Comparison of ENCODE assay signal across 8 mouse cellular contexts in the genomic region with DNA sequence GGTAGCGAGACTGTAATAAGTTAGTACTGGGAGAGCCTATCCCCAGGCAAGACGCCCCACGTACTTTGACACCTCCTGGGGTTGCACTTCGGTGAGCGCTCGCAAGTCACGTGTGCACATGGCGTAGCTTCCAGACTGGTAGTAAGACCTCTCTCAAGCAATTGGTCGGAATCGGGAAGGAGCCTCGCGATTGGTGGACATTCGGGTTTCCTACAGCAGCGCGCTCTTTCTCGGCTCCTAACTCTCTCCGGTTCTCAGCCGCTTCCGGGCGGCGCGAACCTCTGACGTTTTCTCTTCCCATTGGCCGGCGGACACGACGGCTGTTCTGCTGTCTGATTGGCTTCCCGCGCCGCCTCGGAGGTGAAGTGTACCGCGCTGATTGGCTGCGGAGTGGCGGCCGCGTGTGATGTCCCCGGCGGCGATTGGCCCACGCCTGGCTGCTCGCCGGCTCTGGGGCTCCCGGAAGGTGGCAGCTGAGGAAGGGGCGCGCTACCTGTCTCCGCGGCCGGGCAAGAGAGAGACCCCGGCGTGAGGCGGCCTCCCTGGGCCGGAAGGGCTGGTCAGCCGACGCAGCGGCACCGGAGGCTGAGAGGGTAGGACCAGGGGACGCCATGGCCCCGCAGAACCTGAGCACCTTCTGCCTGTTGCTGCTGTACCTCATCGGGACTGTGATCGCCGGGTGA. TPM values are rescaled to one million over a fixed set of nuclear protein-coding genes. Genes with fewer than 3 reads are reported as not detected.
DNase-seq lines count a peak whose midpoint lies in the region; ATAC-seq lines count a peak whose summit lies in the region.

Gene Tbccd1 (minus strand): TSS at position 239 of the 683 bp plus-strand sequence.
Gene Dnajb11 (plus strand): TSS at position 415 of the 683 bp plus-strand sequence.

- no peaks in the 10 kb centered on the region for H3K4me1 ChIP-seq in brown adipose tissue, adult 24 weeks (ENCODE audit: control insufficient read depth, insufficient read depth, insufficient read length, low read length)
- H3K4me1 ChIP-seq in heart, embryonic 13.5 days: peaks cover 13% of the 10 kb centered on the region
- peaks cover 45% of the 10 kb centered on the region for H3K4me1 ChIP-seq in liver, embryonic 12.5 days
- peaks cover 7% of the 10 kb centered on the region for H3K4me1 ChIP-seq in stomach, embryonic 15.5 days

- under 1% methylated on average over 62 of the region's 62 CpGs for WGBS in heart, embryonic 13.5 days
- WGBS in liver, embryonic 12.5 days (ENCODE audit: insufficient replicate concordance): under 1% methylated on average over 62 of the region's 62 CpGs
- WGBS in stomach, embryonic 15.5 days: under 1% methylated on average over 62 of the region's 62 CpGs

- H3K4me2 ChIP-seq in heart, embryonic 13.5 days: peak within 1 kb of the TSS; percentile 89
- peak within 1 kb of the TSS; percentile 87 for H3K4me2 ChIP-seq in liver, embryonic 12.5 days
- peak within 1 kb of the TSS; percentile 87 for H3K4me2 ChIP-seq in stomach, embryonic 15.5 days

- H3K27me3 ChIP-seq in heart, embryonic 13.5 days (replicated peaks): no peaks in the 10 kb centered on the region
- no peaks in the 10 kb centered on the region for H3K27me3 ChIP-seq in liver, embryonic 12.5 days (replicated peaks)
- H3K27me3 ChIP-seq in stomach, embryonic 15.5 days (replicated peaks): no peaks in the 10 kb centered on the region

- peak within 1 kb of the TSS; percentile 83 for H3K4me3 ChIP-seq in brown adipose tissue, adult 24 weeks (ENCODE audit: insufficient read depth, low read depth, low read length)
- peak within 1 kb of the TSS; percentile 75 for H3K4me3 ChIP-seq in heart, embryonic 13.5 days
- peak within 1 kb of the TSS; percentile 93 for H3K4me3 ChIP-seq in liver, embryonic 12.5 days
- H3K4me3 ChIP-seq in stomach, embryonic 15.5 days (replicated peaks): peak within 1 kb of the TSS; percentile 100

- H3K9ac ChIP-seq in heart, embryonic 13.5 days: peak within 1 kb of the TSS; percentile 86
- H3K9ac ChIP-seq in liver, embryonic 12.5 days: peak within 1 kb of the TSS; percentile 92
- peak within 1 kb of the TSS; percentile 89 for H3K9ac ChIP-seq in stomach, embryonic 15.5 days

- DNase-seq in CD4-positive, CD25-positive, alpha-beta regulatory T cell, adult 2 months (ENCODE audit: low read depth, low spot score): peak; percentile 99
- peak; percentile 94 for DNase-seq in fat pad, adult 2 months (ENCODE audit: extremely low read depth, low read depth, low spot score)
- peak; percentile 99 for DNase-seq in kidney, postnatal 10 days
- peak; percentile 97 to 98 for DNase-seq in natural killer cell, adult 2 months (ENCODE audit: low spot score in 2 of 2)

- H3K27ac ChIP-seq in brown adipose tissue, adult 24 weeks (replicated peaks; ENCODE audit: low read depth, low read length): 0 out of 2 replicates have a peak within 1 kb of the TSS, but pooled peaks have one; percentile 36
- peak within 1 kb of the TSS; percentile 82 for H3K27ac ChIP-seq in heart, embryonic 13.5 days (replicated peaks)
- H3K27ac ChIP-seq in liver, embryonic 12.5 days: peak within 1 kb of the TSS; percentile 96
- peak within 1 kb of the TSS; percentile 78 for H3K27ac ChIP-seq in stomach, embryonic 15.5 days

- peaks cover 19% of the 10 kb centered on the region for H3K36me3 ChIP-seq in heart, embryonic 13.5 days
- H3K36me3 ChIP-seq in liver, embryonic 12.5 days: peaks cover 48% of the 10 kb centered on the region
- no peaks in the 10 kb centered on the region for H3K36me3 ChIP-seq in stomach, embryonic 15.5 days

- peak; percentile 99 for ATAC-seq in heart, embryonic 13.5 days (ENCODE audit: extremely low read depth, insufficient number of reproducible peaks, low FRiP score, low TSS enrichment)
- ATAC-seq in liver, embryonic 12.5 days: peak; percentile 96
- ATAC-seq in stomach, embryonic 15.5 days (ENCODE audit: insufficient read depth, low FRiP score, low read depth): peak; percentile 98

- no peaks in the 10 kb centered on the region for H3K9me3 ChIP-seq in heart, embryonic 13.5 days
- no peaks in the 10 kb centered on the region for H3K9me3 ChIP-seq in liver, embryonic 12.5 days (replicated peaks)
- H3K9me3 ChIP-seq in stomach, embryonic 15.5 days: no peaks in the 10 kb centered on the region

RNA-seq across cellular contexts. Expression of gene Tbccd1, which starts in this region (rescaled TPM):
- 9.1 and 10.6 TPM in 2 replicates for polyA plus RNA-seq in brown adipose tissue, adult 24 weeks (2012; ENCODE audit: insufficient read depth, insufficient read length, missing spikeins)
- polyA plus RNA-seq in heart, embryonic 13.5 days (2015; fragmentation: Nextera tagmentation; extraction: Ambion mirVana): 18.3 and 19.2 TPM in 2 replicates
- 31.1 and 33.3 TPM in 2 replicates for polyA plus RNA-seq in liver, embryonic 12.5 days (2016; fragmentation: Nextera tagmentation; extraction: Ambion mirVana)
- 32.3 and 34.2 TPM in 2 replicates for polyA plus RNA-seq in stomach, embryonic 15.5 days (2015; fragmentation: Nextera tagmentation; extraction: Ambion mirVana)

RNA-seq across cellular contexts. Expression of gene Dnajb11, which starts in this region (rescaled TPM):
- polyA plus RNA-seq in brown adipose tissue, adult 24 weeks (2012; ENCODE audit: insufficient read depth, insufficient read length, missing spikeins): 26.8 and 27.2 TPM in 2 replicates
- polyA plus RNA-seq in heart, embryonic 13.5 days (2015; fragmentation: Nextera tagmentation; extraction: Ambion mirVana): 96.7 and 115 TPM in 2 replicates
- 95.2 and 97.9 TPM in 2 replicates for polyA plus RNA-seq in liver, embryonic 12.5 days (2016; fragmentation: Nextera tagmentation; extraction: Ambion mirVana)
- 113 and 129 TPM in 2 replicates for polyA plus RNA-seq in stomach, embryonic 15.5 days (2015; fragmentation: Nextera tagmentation; extraction: Ambion mirVana)

Comparison
In these comparisons a context has a peak if more than half of its experiments do, and no peak if none do; other contexts are left out.
1. Peak in every context shown above with its lines: DNase-seq, ATAC-seq, H3K4me3 ChIP-seq and H3K27ac ChIP-seq.
2. H3K27ac ChIP-seq: peak in every context shown above with its lines; median percentile 96 in liver, embryonic 12.5 days; 82 in heart, embryonic 13.5 days; 78 in stomach, embryonic 15.5 days; 36 in brown adipose tissue, adult 24 weeks.